ENCODE assay signal across 8 mouse cellular contexts in genomic region chr14:46604886-46605531, GRCm38 (mm10).
DNase-seq lines count a peak whose midpoint lies in the region; ATAC-seq and TF ChIP-seq lines count a peak whose summit lies in the region.

No protein-coding gene starts in this region.

- no peak for TF ChIP-seq CTCF in kidney, adult 2 months (conservative IDR thresholded peaks at IDR 0.05; ENCODE audit: insufficient read depth, insufficient read length, low read depth, low read length)

- peak; percentile 12 for DNase-seq in kidney, adult 2 months
- no peak for DNase-seq in kidney, adult 11 months
- DNase-seq in embryonic facial prominence, embryonic 11.5 days (ENCODE audit: low spot score), result peak; percentile 75
- DNase-seq in kidney, postnatal 10 days, result peak; percentile 37
- DNase-seq in neural tube, embryonic 11.5 days (ENCODE audit: low spot score), result peak; percentile 71
- no peak for DNase-seq in frontal cortex, adult 2 months (ENCODE audit: extremely low spot score in 1 of 2, low spot score in 1 of 2)
- no peak for DNase-seq in layer of hippocampus, postnatal 10 days (ENCODE audit: low spot score in 2 of 2)
- no peak for DNase-seq in natural killer cell, adult 2 months (ENCODE audit: low spot score in 2 of 2)

- no peaks in the 10 kb centered on the region for H3K36me3 ChIP-seq in kidney, adult 2 months (ENCODE audit: control insufficient read depth, insufficient read depth, low read length)
- H3K36me3 ChIP-seq in embryonic facial prominence, embryonic 11.5 days (replicated peaks; ENCODE audit: control insufficient read depth, insufficient read depth, low read depth, low read length), result no peaks in the 10 kb centered on the region
- no peaks in the 10 kb centered on the region for H3K36me3 ChIP-seq in neural tube, embryonic 11.5 days (ENCODE audit: control insufficient read depth, insufficient read depth, low read length)

- no peak overlapping the region for H3K27ac ChIP-seq in kidney, adult 2 months (ENCODE audit: insufficient read depth, low read depth, low read length)
- H3K27ac ChIP-seq in embryonic facial prominence, embryonic 11.5 days (replicated peaks; ENCODE audit: low read depth, low read length), result 0 out of 2 replicates have a peak overlapping the region, but pooled peaks have one; percentile 11
- no peak overlapping the region for H3K27ac ChIP-seq in neural tube, embryonic 11.5 days (ENCODE audit: low read depth, low read length)

- H3K4me3 ChIP-seq in kidney, adult 2 months (ENCODE audit: insufficient read depth, low read depth, low read length), result no peak overlapping the region
- H3K4me3 ChIP-seq in embryonic facial prominence, embryonic 11.5 days (ENCODE audit: low read depth, low read length), result no peak overlapping the region
- no peak overlapping the region for H3K4me3 ChIP-seq in neural tube, embryonic 11.5 days (ENCODE audit: low read depth, low read length)

- H3K4me1 ChIP-seq in kidney, adult 2 months (ENCODE audit: control insufficient read depth, insufficient read depth, low read length), result no peaks in the 10 kb centered on the region
- H3K4me1 ChIP-seq in embryonic facial prominence, embryonic 11.5 days (ENCODE audit: control insufficient read depth, insufficient read depth, low read length), result peaks cover 6% of the 10 kb centered on the region
- H3K4me1 ChIP-seq in neural tube, embryonic 11.5 days (ENCODE audit: control insufficient read depth, insufficient read depth, low read length), result peaks cover 12% of the 10 kb centered on the region

- TF ChIP-seq POLR2A in kidney, adult 2 months (IDR thresholded peaks at IDR 0.05; ENCODE audit: low read depth, low read length), result no peak

- 21% methylated on average over 16 of the region's 16 CpGs for WGBS in kidney, adult 2 months
- 10% methylated on average over 16 of the region's 16 CpGs for WGBS in embryonic facial prominence, embryonic 11.5 days
- WGBS in neural tube, embryonic 11.5 days, result 5% methylated on average over 16 of the region's 16 CpGs

- no peaks in the 10 kb centered on the region for H3K27me3 ChIP-seq in kidney, adult 2 months (replicated peaks; ENCODE audit: control insufficient read depth, insufficient read depth, low read length)
- H3K27me3 ChIP-seq in embryonic facial prominence, embryonic 11.5 days (ENCODE audit: control insufficient read depth, insufficient read depth, low read length), result no peaks in the 10 kb centered on the region; the same call in 1 of the 2 replicates
- H3K27me3 ChIP-seq in neural tube, embryonic 11.5 days (ENCODE audit: control insufficient read depth, insufficient read depth, low read length), result no peaks in the 10 kb centered on the region

- no peaks in the 10 kb centered on the region; the same call in 1 of the 2 replicates for H3K9me3 ChIP-seq in embryonic facial prominence, embryonic 11.5 days (replicated peaks; ENCODE audit: control insufficient read depth, low read length)
- no peaks in the 10 kb centered on the region for H3K9me3 ChIP-seq in neural tube, embryonic 11.5 days (ENCODE audit: control insufficient read depth, low read length)

- no peak overlapping the region for H3K9ac ChIP-seq in embryonic facial prominence, embryonic 11.5 days (replicated peaks; ENCODE audit: low read length)
- no peak overlapping the region for H3K9ac ChIP-seq in neural tube, embryonic 11.5 days (ENCODE audit: low read length)

- peak overlapping the region; percentile 26 for H3K4me2 ChIP-seq in embryonic facial prominence, embryonic 11.5 days (ENCODE audit: low read depth, low read length)
- H3K4me2 ChIP-seq in neural tube, embryonic 11.5 days (ENCODE audit: low read depth), result peak overlapping the region; percentile 26

- peak; percentile 62 for ATAC-seq in embryonic facial prominence, embryonic 11.5 days (replicated peaks; ENCODE audit: insufficient number of reproducible peaks, low FRiP score, low TSS enrichment, low read depth)
- ATAC-seq in neural tube, embryonic 11.5 days (ENCODE audit: insufficient read depth, low FRiP score, low TSS enrichment), result peak; percentile 82; the same call in 1 of the 2 replicates

Comparison
In these comparisons a context has a peak if more than half of its experiments do, and no peak if none do; other contexts are left out.
1. DNase-seq: peak in kidney, adult 2 months (single experiment), embryonic facial prominence, embryonic 11.5 days (single experiment), kidney, postnatal 10 days (single experiment) and neural tube, embryonic 11.5 days (single experiment); none in kidney, adult 11 months (single experiment), frontal cortex, adult 2 months (0 of 2), layer of hippocampus, postnatal 10 days (0 of 2) and natural killer cell, adult 2 months (0 of 2).